Comparison of ENCODE assay signal across 16 mouse cellular contexts in genomic region chr4:99263191-99263590, GRCm38 (mm10).
"Had no signal": no experiment of that assay in that cellular context is flagged by ENCODE, and none has a peak within 500 bp of the region (broad histone marks: within the 10 kb centered on the region; RNA-seq: fewer than 3 reads in every experiment).

No protein-coding gene starts in this region.

- DNase-seq: gastrocnemius, postnatal 14 days; gastrocnemius, postnatal 36 days; heart, adult 18-20 months; heart, postnatal 10 days; heart, postnatal 36 days; kidney, adult 18-20 months; kidney, adult 8-10 months; kidney, postnatal 10 days; kidney, postnatal 25 days; layer of hippocampus, postnatal 36 days; left cerebral cortex, postnatal 4 days had no signal

- ATAC-seq: hindbrain, embryonic 16.5 days; inflammation-experienced regulatory T-cells, adult 6 months; intestine, embryonic 15.5 days; intestine, postnatal 0 days; liver, embryonic 12.5 days had no signal
